In the genomic region with DNA sequence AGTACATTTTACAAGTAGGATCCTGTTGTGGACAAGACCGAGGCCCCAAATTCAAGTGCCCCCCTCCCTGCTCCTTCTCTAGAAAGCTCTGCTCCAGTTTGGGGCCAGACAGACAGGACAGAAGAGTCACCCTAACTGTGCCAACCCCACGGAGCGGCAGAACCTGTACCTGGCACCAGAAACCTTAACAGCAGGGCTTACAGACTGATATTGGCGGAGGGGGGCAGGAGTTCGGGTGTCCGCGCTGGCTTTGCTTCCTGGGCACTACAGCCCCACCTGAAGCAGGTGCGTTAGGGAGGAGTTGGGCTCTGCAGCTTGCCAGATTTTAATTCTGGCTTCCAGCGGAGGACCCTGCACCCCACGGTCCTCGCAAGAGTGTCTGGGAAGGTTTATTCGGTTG, we compare ENCODE assay signal across 16 mouse cellular contexts. TPM values are rescaled to one million over a fixed set of nuclear protein-coding genes. Genes with fewer than 3 reads are reported as not detected.
DNase-seq lines count a peak whose midpoint lies in the region; ATAC-seq lines count a peak whose summit lies in the region.
"Had no signal": no experiment of that assay in that cellular context is flagged by ENCODE, and none has a peak within 500 bp of the region (broad histone marks: within the 10 kb centered on the region; RNA-seq: fewer than 3 reads in every experiment).

No protein-coding gene starts in this region.

- H3K9me3 ChIP-seq in midbrain, embryonic 11.5 days (ENCODE audit: control insufficient read depth, low read length) = no peaks in the 10 kb centered on the region
- no peaks in the 10 kb centered on the region; the same call in 1 of the 2 replicates for H3K9me3 ChIP-seq in midbrain, embryonic 10.5 days (replicated peaks)
- no peaks in the 10 kb centered on the region for H3K9me3 ChIP-seq in hindbrain, embryonic 14.5 days (ENCODE audit: control insufficient read depth, low read length)
- H3K9me3 ChIP-seq in midbrain, embryonic 16.5 days (replicated peaks; ENCODE audit: control insufficient read depth, low read length, poor library complexity, severe bottlenecking) = no peaks in the 10 kb centered on the region
- H3K9me3 ChIP-seq: liver, embryonic 13.5 days had no signal

- no peak overlapping the region for H3K9ac ChIP-seq in midbrain, embryonic 11.5 days (ENCODE audit: low read length)
- peak overlapping the region; percentile 52 for H3K9ac ChIP-seq in hindbrain, embryonic 14.5 days
- H3K9ac ChIP-seq in midbrain, embryonic 16.5 days (ENCODE audit: low read depth, low read length) = peak overlapping the region; percentile 49
- H3K9ac ChIP-seq: liver, embryonic 13.5 days had no signal

- WGBS in midbrain, embryonic 11.5 days = 1% methylated on average over 12 of the region's 12 CpGs
- 1% methylated on average over 12 of the region's 12 CpGs for WGBS in midbrain, embryonic 10.5 days
- 2% methylated on average over 12 of the region's 12 CpGs for WGBS in hindbrain, embryonic 14.5 days
- WGBS in midbrain, embryonic 16.5 days = 1% methylated on average over 12 of the region's 12 CpGs

- H3K4me1 ChIP-seq in midbrain, embryonic 11.5 days (ENCODE audit: control insufficient read depth, insufficient read depth, low read length) = peaks cover 20% of the 10 kb centered on the region
- H3K4me1 ChIP-seq in midbrain, embryonic 10.5 days = peaks cover 50% of the 10 kb centered on the region
- H3K4me1 ChIP-seq in hindbrain, embryonic 14.5 days (replicated peaks; ENCODE audit: control insufficient read depth, insufficient read depth, low read length) = peaks cover 30% of the 10 kb centered on the region
- H3K4me1 ChIP-seq in midbrain, embryonic 16.5 days (ENCODE audit: control insufficient read depth, insufficient read depth, low read length) = peaks cover 5% of the 10 kb centered on the region; the same call in 1 of the 2 replicates

- peak; percentile 90 for DNase-seq in midbrain, embryonic 11.5 days (ENCODE audit: low spot score, missing footprints)
- no peak for DNase-seq in midbrain, embryonic 10.5 days (ENCODE audit: low spot score)
- DNase-seq in hindbrain, embryonic 14.5 days (ENCODE audit: low spot score) = no peak
- no peak for DNase-seq in spleen, adult 18-20 months
- DNase-seq in gastrocnemius, postnatal 14 days = no peak
- no peak for DNase-seq in urinary bladder, postnatal 25 days (ENCODE audit: low spot score)
- no peak for DNase-seq in layer of hippocampus, adult 9-10 months (ENCODE audit: low spot score)
- DNase-seq: adrenal gland, adult 2 months; cerebellum, adult 8-10 months; gastrocnemius, postnatal 36 days; liver, embryonic 13.5 days; lung, postnatal 10 days; thymus, postnatal 25 days had no signal

- no peak overlapping the region for H3K4me3 ChIP-seq in midbrain, embryonic 11.5 days (ENCODE audit: low read depth, low read length)
- no peak overlapping the region for H3K4me3 ChIP-seq in midbrain, embryonic 10.5 days
- H3K4me3 ChIP-seq in hindbrain, embryonic 14.5 days (replicated peaks; ENCODE audit: low read length) = peak overlapping the region; percentile 56; the same call in 1 of the 2 replicates
- H3K4me3 ChIP-seq in midbrain, embryonic 16.5 days (ENCODE audit: low read depth, low read length) = peak overlapping the region; percentile 17
- H3K4me3 ChIP-seq: liver, embryonic 13.5 days had no signal

- no peak overlapping the region for H3K4me2 ChIP-seq in midbrain, embryonic 11.5 days
- peak overlapping the region; percentile 85 for H3K4me2 ChIP-seq in hindbrain, embryonic 14.5 days (replicated peaks)
- H3K4me2 ChIP-seq in midbrain, embryonic 16.5 days (ENCODE audit: low read length) = peak overlapping the region; percentile 48
- H3K4me2 ChIP-seq: liver, embryonic 13.5 days had no signal

- intact Hi-C loops in gastrocnemius, postnatal 14 days (cut with DNase I; ENCODE audit: low total_unique reads) = no loop called here

- no peak for ATAC-seq in midbrain, embryonic 11.5 days (ENCODE audit: low FRiP score)
- ATAC-seq in hindbrain, embryonic 14.5 days (ENCODE audit: low FRiP score) = no peak
- ATAC-seq in midbrain, embryonic 16.5 days = no peak

- peaks cover 62% of the 10 kb centered on the region for H3K27me3 ChIP-seq in midbrain, embryonic 11.5 days (ENCODE audit: control insufficient read depth, insufficient read depth, low read length)
- H3K27me3 ChIP-seq in midbrain, embryonic 10.5 days (ENCODE audit: low read depth, poor library complexity, severe bottlenecking) = peaks cover 80% of the 10 kb centered on the region
- peaks cover 37% of the 10 kb centered on the region for H3K27me3 ChIP-seq in hindbrain, embryonic 14.5 days (ENCODE audit: control insufficient read depth, insufficient read depth, low read length)
- peaks cover 5% of the 10 kb centered on the region for H3K27me3 ChIP-seq in midbrain, embryonic 16.5 days (ENCODE audit: control insufficient read depth, insufficient read depth, low read depth, low read length)

- no peak overlapping the region for H3K27ac ChIP-seq in midbrain, embryonic 11.5 days (ENCODE audit: low read depth, low read length)
- H3K27ac ChIP-seq in midbrain, embryonic 10.5 days (replicated peaks) = no peak overlapping the region
- peak overlapping the region; percentile 96 for H3K27ac ChIP-seq in hindbrain, embryonic 14.5 days
- H3K27ac ChIP-seq in midbrain, embryonic 16.5 days (ENCODE audit: low read length) = peak overlapping the region; percentile 95
- H3K27ac ChIP-seq: liver, embryonic 13.5 days had no signal

- H3K36me3 ChIP-seq in midbrain, embryonic 11.5 days (ENCODE audit: control insufficient read depth, insufficient read depth, low read length) = no peaks in the 10 kb centered on the region
- H3K36me3 ChIP-seq in midbrain, embryonic 10.5 days = no peaks in the 10 kb centered on the region
- H3K36me3 ChIP-seq in hindbrain, embryonic 14.5 days (replicated peaks; ENCODE audit: control insufficient read depth, insufficient read depth) = no peaks in the 10 kb centered on the region
- no peaks in the 10 kb centered on the region for H3K36me3 ChIP-seq in midbrain, embryonic 16.5 days (ENCODE audit: control insufficient read depth, insufficient read depth, low read length)
- H3K36me3 ChIP-seq: liver, embryonic 13.5 days had no signal

RNA-seq across cellular contexts. Expression of a gene that starts 2.6 kb away (rescaled TPM):
- 15.1 and 24.0 TPM in 2 replicates for polyA plus RNA-seq in midbrain, embryonic 11.5 days (2014; fragmentation: Nextera tagmentation; extraction: Ambion mirVana)
- 4.0 and 13.4 TPM in 2 replicates for polyA plus RNA-seq in midbrain, embryonic 10.5 days (2016; fragmentation: Nextera tagmentation; extraction: Ambion mirVana)
- 34.7 and 35.1 TPM in 2 replicates for polyA plus RNA-seq in hindbrain, embryonic 14.5 days (2014; fragmentation: Nextera tagmentation; extraction: Ambion mirVana)
- polyA plus RNA-seq in midbrain, embryonic 16.5 days (2015; fragmentation: Nextera tagmentation; extraction: Ambion mirVana) = 64.1 TPM in 2 replicates
- not detected for total RNA-seq in gastrocnemius, postnatal 14 days (2021)
- total RNA-seq: adrenal gland, adult 2 months; gastrocnemius, postnatal 36 days; monocyte, adult 5-6 weeks had no signal
- polyA plus RNA-seq: adrenal gland, adult 2 months; kidney, embryonic 14.5 days had no signal

Comparison
In these comparisons a context has a peak if more than half of its experiments do, and no peak if none do; other contexts are left out.
1. H3K27ac ChIP-seq: peak in hindbrain, embryonic 14.5 days (single experiment) and midbrain, embryonic 16.5 days (single experiment); none in midbrain, embryonic 11.5 days (single experiment) and midbrain, embryonic 10.5 days (single experiment).
2. H3K4me3 ChIP-seq: peak in hindbrain, embryonic 14.5 days (single experiment) and midbrain, embryonic 16.5 days (single experiment); none in midbrain, embryonic 11.5 days (single experiment) and midbrain, embryonic 10.5 days (single experiment).